Mouse (Mus musculus) liver, embryonic 16.5 days (tissue): ENCODE measurements around the gene Wdr63. TPM values are rescaled to one million over a fixed set of nuclear protein-coding genes. Genes with fewer than 3 reads are reported as not detected.
A peak's percentile ranks its signal among the peaks of the same experiment; 100 is the strongest.

Experiments used
- ATAC-seq: fragments of 200-750 bp; cut with Nextera tagmentation; 2 replicates; pipeline ENCODE4 v1.8.0; 2017; ENCODE audit warnings: low read depth, mild to moderate bottlenecking, moderate number of reproducible peaks, moderate library complexity
- H3K27ac ChIP-seq: fragments of 300-500 bp; sonication (generic); 2 replicates; pipeline ENCODE4 v1.5.1; 2014; ENCODE audit warnings: mild to moderate bottlenecking, low read length
- H3K27me3 ChIP-seq: fragments of 300-500 bp; sonication (generic); 2 replicates; pipeline ENCODE4 v1.6.1; 2014; ENCODE audit warnings: low read depth, low read length, mixed read lengths; ENCODE audit not compliant: control insufficient read depth, insufficient read depth
- H3K36me3 ChIP-seq: fragments of 300-500 bp; sonication (generic); 2 replicates; pipeline ENCODE4 v1.6.1; 2014; ENCODE audit warnings: mild to moderate bottlenecking; ENCODE audit not compliant: control insufficient read depth, insufficient read depth
- H3K4me1 ChIP-seq: fragments of 300-500 bp; sonication (generic); 2 replicates; pipeline ENCODE4 v1.6.1; 2014; ENCODE audit warnings: low read depth, low read length, mixed read lengths; ENCODE audit not compliant: control insufficient read depth
- H3K4me2 ChIP-seq: fragments of 300-500 bp; sonication (generic); 2 replicates; pipeline ENCODE4 v1.6.1; 2014; ENCODE audit warnings: low read depth, low read length, mixed read lengths
- H3K4me3 ChIP-seq: fragments of 300-500 bp; sonication (generic); 2 replicates; pipeline ENCODE4 v1.5.1; 2014; ENCODE audit warnings: low read depth, mild to moderate bottlenecking, low read length
- H3K9ac ChIP-seq: fragments of 300-500 bp; sonication (generic); 2 replicates; pipeline ENCODE4 v1.6.1; 2014; ENCODE audit warnings: low read depth, low read length
- H3K9me3 ChIP-seq: fragments of 300-500 bp; sonication (generic); replicated peaks from 2 replicates; pipeline ENCODE4 v1.6.1; 2016; ENCODE audit warnings: low read length; ENCODE audit not compliant: control insufficient read depth
- WGBS: fragments of 180-500 bp; shearing (Covaris S2); extraction: QIAGEN DNeasy Blood & Tissue Kit; methylation state at CpG from one replicate; pipeline ENCODE4 v1.1.7; 2014; ENCODE audit not compliant: insufficient replicate concordance; 5-methylcytosine and 5-hydroxymethylcytosine counted together
- polyA plus RNA-seq: library from polyadenylated mRNA; unstranded; fragments of >200 nt; fragmentation: Nextera tagmentation; extraction: Ambion mirVana; gene quantifications from 2 replicates; pipeline ENCODE4 v1.2.1, GENCODE M21; 2015

Wdr63 gene
- polyA plus RNA-seq, 1 experiment from 2014 or later = not detected

DNA sequence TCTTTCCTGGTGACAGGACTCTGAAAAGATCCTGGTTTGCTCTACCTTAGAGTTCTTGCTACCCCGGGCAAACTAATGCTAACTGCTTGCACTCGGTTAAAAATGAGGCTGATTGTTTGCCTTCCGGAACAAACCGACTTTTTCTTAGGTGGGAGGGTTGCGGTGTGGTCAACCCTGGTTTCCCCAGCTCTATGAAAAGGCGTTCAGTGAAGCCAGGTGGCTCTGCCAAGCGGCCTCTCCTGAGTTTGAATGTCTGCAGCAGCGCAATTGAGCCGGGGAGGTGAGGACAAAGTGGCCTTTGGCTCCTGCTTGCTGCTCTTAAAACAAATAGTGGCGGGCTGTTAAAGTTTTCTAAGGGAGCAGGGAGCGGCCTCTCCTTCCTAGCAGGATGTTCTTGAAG, 42.6 kb upstream of the Wdr63 start:
- H3K27ac ChIP-seq = no peak overlapping the region; the same call in 1 of the 2 replicates
- WGBS = 14% methylated on average over 11 of the region's 11 CpGs
- H3K9me3 ChIP-seq = no peaks in the 10 kb centered on the region
- H3K4me1 ChIP-seq = no peaks in the 10 kb centered on the region; the same call in 1 of the 2 replicates
- H3K9ac ChIP-seq = peak overlapping the region; percentile 48; the same call in 1 of the 2 replicates
- no peaks in the 10 kb centered on the region; the same call in 1 of the 2 replicates for H3K27me3 ChIP-seq
- no peak; the same call in 1 of the 2 replicates for ATAC-seq
- H3K4me2 ChIP-seq = peak overlapping the region; percentile 66
- H3K36me3 ChIP-seq = no peaks in the 10 kb centered on the region
- H3K4me3 ChIP-seq = peak overlapping the region; percentile 57

DNA sequence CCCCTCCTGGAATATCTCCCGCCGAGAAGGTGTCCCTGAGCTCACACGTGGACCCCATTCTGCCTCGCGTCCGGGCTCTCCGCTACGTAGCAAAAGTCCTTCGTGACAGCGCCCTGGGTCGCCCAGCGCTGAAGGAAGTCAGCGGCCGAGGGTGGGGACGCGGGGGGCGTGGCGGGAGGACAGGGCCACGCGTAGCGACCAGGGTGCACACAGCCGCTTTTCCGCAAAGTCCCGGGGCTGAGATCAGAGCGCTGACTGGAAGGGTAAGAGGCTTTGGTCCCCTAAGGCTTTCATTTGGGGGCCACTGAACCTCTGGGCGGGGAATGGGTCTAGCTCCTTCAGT, 42.1 kb upstream of the Wdr63 start:
- Histone ChIP-seq H3K4me1 (no peaks in the 10 kb centered on the region; the same call in 1 of the 2 replicates), H3K27me3 (no peaks in the 10 kb centered on the region; the same call in 1 of the 2 replicates), H3K27ac (peak overlapping the region; percentile 41; the same call in 1 of the 2 replicates), H3K9ac (peak overlapping the region; percentile 48), H3K4me3 (peak overlapping the region; percentile 57), H3K4me2 (peak overlapping the region; percentile 66), H3K9me3 (no peaks in the 10 kb centered on the region), H3K36me3 (no peaks in the 10 kb centered on the region)
- under 1% methylated on average over 26 of the region's 26 CpGs for WGBS
- ATAC-seq = peak; percentile 70

GRCm38 (mm10) chr3:146149156-146150057, 41.5 kb upstream of the Wdr63 start, which contains the start of gene Mcoln2:
TSS of gene Mcoln2 (plus strand) at chr3:146149833.
- Histone ChIP-seq H3K4me1 (no peaks in the 10 kb centered on the region; the same call in 1 of the 2 replicates), H3K4me3 (peak within 1 kb of the TSS; percentile 57), H3K27ac (peak within 1 kb of the TSS; percentile 41; the same call in 1 of the 2 replicates), H3K27me3 (no peaks in the 10 kb centered on the region; the same call in 1 of the 2 replicates), H3K36me3 (no peaks in the 10 kb centered on the region), H3K9me3 (no peaks in the 10 kb centered on the region), H3K9ac (peak within 1 kb of the TSS; percentile 48), H3K4me2 (peak within 1 kb of the TSS; percentile 66)
- peak; percentile 73 for ATAC-seq
- 8% methylated on average over 34 of the region's 34 CpGs for WGBS

GRCm38 (mm10) chr3:146146131-146146530, 38.2 kb upstream of the Wdr63 start:
- H3K4me1 ChIP-seq = no peaks in the 10 kb centered on the region; the same call in 1 of the 2 replicates
- H3K4me2 ChIP-seq = no peak overlapping the region
- H3K27me3 ChIP-seq = no peaks in the 10 kb centered on the region; the same call in 1 of the 2 replicates
- H3K9ac ChIP-seq = no peak overlapping the region
- H3K4me3 ChIP-seq = no peak overlapping the region
- no peaks in the 10 kb centered on the region for H3K36me3 ChIP-seq
- H3K9me3 ChIP-seq = no peaks in the 10 kb centered on the region
- no peak for ATAC-seq
- H3K27ac ChIP-seq = no peak overlapping the region
- WGBS = 36% methylated on average over 5 of the region's 5 CpGs

DNA sequence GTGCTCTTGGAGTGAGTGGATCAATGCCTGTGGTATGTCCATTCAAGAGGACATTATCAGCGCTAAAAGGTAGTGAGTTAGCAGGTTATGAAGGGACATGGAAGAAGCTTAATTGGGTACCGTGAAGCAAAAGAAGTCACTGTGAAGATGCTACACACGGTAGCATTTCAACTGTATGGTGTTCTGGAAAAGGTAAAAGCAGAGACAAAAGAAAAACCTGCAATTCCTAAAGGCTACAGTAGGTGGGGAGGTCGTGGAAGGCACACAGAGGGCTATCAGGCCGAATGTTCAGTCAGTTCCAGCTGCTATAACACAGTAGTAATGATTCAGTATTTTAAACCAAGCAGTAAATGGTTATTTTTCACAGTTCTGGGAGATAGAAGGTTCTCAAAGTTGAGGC, 37.6 kb upstream of the Wdr63 start:
- Histone ChIP-seq H3K9ac (no peak overlapping the region), H3K36me3 (no peaks in the 10 kb centered on the region), H3K27me3 (no peaks in the 10 kb centered on the region; the same call in 1 of the 2 replicates), H3K4me2 (no peak overlapping the region), H3K9me3 (no peaks in the 10 kb centered on the region), H3K4me3 (no peak overlapping the region), H3K4me1 (no peaks in the 10 kb centered on the region; the same call in 1 of the 2 replicates), H3K27ac (no peak overlapping the region)
- no peak for ATAC-seq
- 38% methylated on average over 5 of the region's 5 CpGs for WGBS

DNA sequence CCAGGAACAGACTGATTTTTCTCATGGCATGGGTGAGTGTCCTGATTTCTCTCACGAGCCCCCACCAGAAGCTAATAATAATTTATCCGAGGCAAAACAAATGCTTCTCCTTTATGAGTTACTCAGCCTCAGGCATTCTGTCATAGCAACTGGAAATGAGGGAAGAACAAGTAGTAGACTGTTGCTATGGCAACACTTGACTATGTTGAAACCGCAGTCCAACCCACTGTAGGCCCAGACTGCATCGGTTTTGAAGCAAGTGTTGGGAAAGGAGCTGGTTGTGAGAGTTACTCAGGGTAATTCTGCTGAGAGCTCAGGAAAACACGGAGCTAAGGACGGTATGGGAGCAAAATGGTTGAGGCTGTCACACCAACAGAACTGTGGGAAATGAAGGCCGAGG, 34.6 kb upstream of the Wdr63 start:
- H3K4me1 ChIP-seq = no peaks in the 10 kb centered on the region; the same call in 1 of the 2 replicates
- H3K4me3 ChIP-seq = no peak overlapping the region
- H3K27me3 ChIP-seq = no peaks in the 10 kb centered on the region
- no peaks in the 10 kb centered on the region for H3K9me3 ChIP-seq
- H3K4me2 ChIP-seq = no peak overlapping the region
- no peak overlapping the region for H3K9ac ChIP-seq
- no peak for ATAC-seq
- H3K36me3 ChIP-seq = no peaks in the 10 kb centered on the region
- H3K27ac ChIP-seq = no peak overlapping the region
- WGBS = 61% methylated on average over 7 of the region's 7 CpGs

- Histone ChIP-seq H3K27ac (no peak overlapping the region), H3K4me1 (no peaks in the 10 kb centered on the region), H3K4me3 (no peak overlapping the region), H3K36me3 (no peaks in the 10 kb centered on the region), H3K9me3 (no peaks in the 10 kb centered on the region), H3K9ac (no peak overlapping the region), H3K4me2 (no peak overlapping the region), H3K27me3 (no peaks in the 10 kb centered on the region)
- 76% methylated on average over 7 of the region's 7 CpGs for WGBS
- no peak for ATAC-seq
Observed at GRCm38 (mm10) chr3:146140276-146140675, 32.3 kb upstream of the Wdr63 start.

DNA sequence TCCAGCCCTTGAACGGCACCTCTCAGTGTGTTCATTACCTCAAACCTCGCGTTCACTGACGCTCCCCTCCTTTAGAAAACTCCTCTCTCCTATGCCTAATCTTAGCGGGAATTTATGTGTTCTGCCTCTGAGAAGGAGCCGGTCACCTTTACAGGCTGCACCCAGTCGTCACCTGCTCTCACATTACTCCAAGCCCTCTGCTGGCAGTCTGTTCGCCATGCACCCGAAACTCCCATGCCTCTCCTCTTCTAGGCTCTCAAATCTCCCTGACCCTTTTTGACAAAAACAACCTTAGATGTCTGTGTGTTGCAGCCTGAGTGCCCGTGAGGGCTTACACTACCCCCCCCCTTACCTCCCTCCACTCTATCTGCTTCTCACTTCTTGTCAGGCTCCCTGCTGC, 28.5 kb upstream of the Wdr63 start:
- no peak for ATAC-seq
- Histone ChIP-seq H3K9ac (no peak overlapping the region), H3K36me3 (no peaks in the 10 kb centered on the region), H3K4me3 (no peak overlapping the region), H3K27ac (no peak overlapping the region), H3K27me3 (no peaks in the 10 kb centered on the region), H3K9me3 (no peaks in the 10 kb centered on the region), H3K4me1 (no peaks in the 10 kb centered on the region), H3K4me2 (no peak overlapping the region)
- 35% methylated on average over 10 of the region's 10 CpGs for WGBS

DNA sequence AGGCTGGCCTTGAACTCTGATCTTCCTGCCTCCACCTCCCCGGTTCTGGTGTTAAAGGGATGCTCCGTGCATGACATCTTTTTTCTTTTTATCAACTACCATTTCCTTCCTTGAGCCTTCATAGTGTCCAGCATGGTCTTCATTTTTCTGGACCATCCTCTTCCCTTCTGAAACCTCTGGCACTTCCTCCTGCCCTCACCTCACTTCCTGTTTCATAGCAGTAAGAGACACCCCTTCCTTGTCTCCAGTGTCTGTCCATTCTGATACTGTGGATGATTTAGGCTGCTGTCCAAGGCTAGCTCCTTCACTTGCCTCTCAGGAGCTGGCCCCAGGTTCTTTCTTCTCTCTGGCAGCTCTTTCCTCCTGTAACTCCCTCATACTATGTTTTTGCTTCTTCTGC, 27.5 kb upstream of the Wdr63 start:
- Histone ChIP-seq H3K9ac (no peak overlapping the region), H3K27ac (no peak overlapping the region), H3K9me3 (no peaks in the 10 kb centered on the region), H3K36me3 (no peaks in the 10 kb centered on the region), H3K27me3 (no peaks in the 10 kb centered on the region), H3K4me3 (no peak overlapping the region), H3K4me2 (no peak overlapping the region), H3K4me1 (no peaks in the 10 kb centered on the region)
- ATAC-seq = no peak
- 60% methylated on average over 2 of the region's 2 CpGs for WGBS
